Mouse (Mus musculus): ENCODE measurements around the gene Nfkb1. TPM values are rescaled to one million over a fixed set of nuclear protein-coding genes. Genes with fewer than 3 reads are reported as not detected.

Nfkb1 gene
- total RNA-seq, 2 experiments from 2014 or later = 20.2 to 20.5 TPM

DNA sequence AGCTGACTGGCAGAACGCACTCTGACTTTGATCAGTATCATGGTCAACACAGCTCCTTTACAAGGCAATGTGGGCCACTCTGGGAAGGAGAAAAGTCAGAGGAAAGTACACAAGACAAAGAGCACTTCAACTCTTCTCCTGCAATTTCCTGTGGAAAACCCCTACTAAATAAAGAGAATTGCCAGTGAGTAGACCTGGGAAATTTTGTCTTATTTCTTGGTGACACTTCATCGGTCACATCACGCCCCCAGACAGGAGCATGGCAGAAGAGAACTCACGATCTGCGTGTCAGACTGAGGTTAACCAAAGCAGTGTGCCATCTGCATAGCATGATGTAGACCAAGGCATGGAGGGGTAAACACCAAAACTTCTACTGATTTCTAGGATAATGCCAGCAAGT, 51.1 kb downstream of the Nfkb1 start:
- intact Hi-C loops (cut with DNase I; ENCODE audit: low total_unique reads) = no loop called here
- DNase-seq = no peak

DNA sequence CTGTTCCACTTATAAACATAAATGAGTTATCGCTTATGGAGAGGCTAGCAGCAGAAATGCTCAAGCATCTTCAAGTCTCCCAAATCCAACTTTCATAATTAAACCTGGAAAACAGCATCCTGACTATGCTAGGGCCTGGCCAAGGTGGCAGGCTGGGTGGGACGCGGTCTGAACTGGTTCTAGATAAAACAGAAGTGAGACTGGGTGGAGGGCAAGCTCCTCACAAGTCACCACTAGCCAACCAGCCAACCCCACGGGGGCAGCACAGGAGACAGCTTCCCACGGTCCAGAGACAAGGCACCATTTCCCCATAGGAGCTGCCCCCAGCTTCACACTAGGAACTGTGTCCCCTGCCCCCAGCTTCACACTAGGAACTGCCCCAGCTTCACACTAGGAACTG, 53.8 kb downstream of the Nfkb1 start:
- intact Hi-C loops (cut with DNase I; ENCODE audit: low total_unique reads) = loop anchor here (10.0 kb wide), 1 partner anchor 77 kb away; no protein-coding TSS in a partner anchor
- no peak for DNase-seq

DNA sequence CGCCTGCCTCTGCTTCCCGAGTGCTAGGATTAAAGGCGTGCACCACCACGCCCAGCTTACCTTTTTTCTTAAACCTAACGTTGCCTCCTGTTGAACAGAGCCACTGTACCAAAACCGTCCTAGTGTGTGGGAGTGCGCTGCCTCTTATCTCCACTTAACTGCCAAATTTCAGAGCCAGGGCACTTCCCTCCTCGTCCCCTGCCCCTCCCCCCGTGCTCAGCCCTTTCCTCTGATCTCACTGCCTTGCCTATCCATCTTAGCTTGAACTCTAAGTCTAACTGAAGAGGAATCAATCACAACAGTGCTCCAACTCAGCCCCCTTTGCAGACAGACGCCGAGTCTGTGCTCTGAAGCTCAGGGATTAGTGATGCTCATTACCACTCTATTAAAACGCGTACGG, 54.9 kb downstream of the Nfkb1 start:
- no peak for DNase-seq
- intact Hi-C loops (cut with DNase I; ENCODE audit: low total_unique reads) = loop anchor here (10.0 kb wide), 1 partner anchor 78 kb away; no protein-coding TSS in a partner anchor

DNA sequence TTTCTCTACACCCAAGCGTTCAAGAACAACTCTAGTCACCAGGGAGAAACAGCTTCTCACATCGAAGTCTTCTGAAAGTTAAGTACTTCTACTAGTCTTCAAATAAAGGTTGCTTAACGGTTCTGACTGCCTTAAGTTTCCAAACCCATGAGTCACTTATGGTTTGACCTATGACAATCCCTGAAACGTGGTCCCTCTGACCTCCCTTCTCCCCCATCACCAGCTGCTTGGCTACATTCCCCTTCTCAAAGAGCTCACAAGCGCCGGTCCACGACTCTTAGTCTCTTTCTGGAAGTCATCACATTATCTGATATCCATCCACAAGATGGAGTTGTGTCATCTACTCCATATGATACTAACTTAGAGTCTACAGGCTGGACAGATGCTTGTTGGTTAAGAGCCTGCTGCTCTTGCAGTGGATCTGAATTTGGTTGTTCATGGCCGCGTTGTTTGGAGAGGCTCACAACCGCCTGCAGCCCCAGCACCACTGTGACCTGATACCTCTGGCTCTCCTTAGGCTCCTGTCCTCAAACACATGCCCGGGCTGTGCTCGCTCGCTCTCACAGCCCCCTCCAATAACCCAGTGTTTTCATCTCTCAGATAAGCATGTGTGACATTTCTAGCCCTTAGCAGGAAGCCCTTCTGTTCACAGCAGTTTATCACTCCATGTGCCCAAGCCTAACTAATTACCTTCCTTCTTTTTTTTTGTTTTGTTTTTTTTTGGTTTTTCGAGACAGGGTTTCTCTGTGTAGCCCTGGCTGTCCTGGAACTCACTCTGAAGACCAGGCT, 55.5 kb downstream of the Nfkb1 start:
- DNase-seq = no peak
- intact Hi-C loops (cut with DNase I; ENCODE audit: low total_unique reads) = loop anchor here (10.0 kb wide), 1 partner anchor 79 kb away; no protein-coding TSS in a partner anchor

DNA sequence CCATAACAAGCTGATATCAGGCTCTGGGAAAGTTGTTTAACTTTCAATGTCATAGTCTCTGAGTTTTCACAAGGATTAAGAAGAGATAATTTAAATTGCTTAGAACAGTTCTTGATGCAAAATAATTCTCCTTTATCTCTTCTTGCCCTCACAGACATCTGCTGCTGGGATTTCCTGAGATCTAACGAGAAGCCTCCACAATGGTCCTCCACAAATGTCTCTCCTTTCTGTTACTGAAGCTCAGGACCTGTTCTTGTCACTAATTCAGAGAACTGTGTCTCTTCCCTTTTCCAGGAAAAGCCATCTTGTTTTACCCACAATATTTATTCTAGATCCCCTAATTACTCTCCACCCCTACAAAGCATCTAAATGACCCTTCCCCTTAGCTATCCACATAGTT, 56.3 kb downstream of the Nfkb1 start:
- intact Hi-C loops (cut with DNase I; ENCODE audit: low total_unique reads) = loop anchor here (10.0 kb wide), 1 partner anchor 80 kb away; no protein-coding TSS in a partner anchor
- DNase-seq = no peak

DNA sequence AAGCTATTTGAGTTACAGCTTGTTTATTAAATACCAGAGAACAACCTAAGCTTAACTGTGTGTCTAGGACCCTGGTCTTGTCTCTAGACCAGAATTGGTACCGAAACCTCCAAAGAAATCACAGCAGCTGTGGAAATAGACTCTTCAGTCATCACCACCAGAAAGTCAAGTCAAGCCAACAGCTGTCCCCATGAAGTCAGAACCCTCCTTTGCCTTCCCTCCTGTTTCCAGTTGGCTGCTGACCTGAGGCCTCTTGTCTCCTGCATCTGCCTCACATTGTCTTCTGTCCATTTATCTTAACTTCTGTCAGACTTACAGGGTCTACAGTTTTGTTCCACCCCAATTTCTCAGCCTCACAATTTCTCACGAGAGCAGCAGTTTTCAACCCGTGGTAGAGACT, 57.1 kb downstream of the Nfkb1 start:
- DNase-seq = no peak
- intact Hi-C loops (cut with DNase I; ENCODE audit: low total_unique reads) = loop anchor here (10.0 kb wide), 1 partner anchor 81 kb away; no protein-coding TSS in a partner anchor

DNA sequence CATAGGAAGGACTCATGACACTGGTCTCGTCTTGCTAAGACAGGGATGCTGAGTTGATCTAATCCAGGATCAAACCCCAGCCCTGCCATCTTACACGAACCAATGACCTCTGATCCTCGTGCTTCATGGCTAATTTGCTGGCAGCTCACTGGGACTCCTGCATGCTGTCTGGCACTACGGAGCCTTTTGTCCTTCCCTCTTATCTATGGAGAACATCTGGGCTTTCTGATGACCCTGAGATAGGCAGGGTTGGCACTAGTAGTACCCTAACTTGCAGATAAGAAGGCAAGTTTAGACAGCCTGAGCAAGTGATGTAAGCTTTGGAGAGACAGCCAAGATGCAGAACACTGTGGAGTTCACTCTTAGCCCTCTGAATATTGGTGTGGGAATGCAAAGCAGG, 59.5 kb downstream of the Nfkb1 start:
- no peak for DNase-seq
- intact Hi-C loops (cut with DNase I; ENCODE audit: low total_unique reads) = loop anchor here (10.0 kb wide), 1 partner anchor 83 kb away; no protein-coding TSS in a partner anchor

DNA sequence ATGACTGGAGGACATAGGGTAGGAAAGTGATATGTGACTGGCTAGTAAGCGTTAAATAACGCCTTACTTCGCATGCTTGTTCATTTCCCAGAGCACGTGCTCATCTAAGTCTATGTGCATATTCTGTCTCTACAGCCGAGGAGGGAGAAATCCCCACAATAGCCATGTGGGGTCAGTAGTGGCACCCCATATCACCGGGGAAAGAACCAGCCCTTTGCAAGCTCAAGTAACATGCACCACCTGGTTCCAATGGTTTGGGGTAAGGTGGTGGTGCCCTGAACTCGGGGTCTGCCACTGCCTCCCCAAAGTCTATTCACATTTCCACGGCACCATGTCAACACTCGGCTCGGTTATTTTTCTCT, 60.3 kb downstream of the Nfkb1 start:
- intact Hi-C loops (cut with DNase I; ENCODE audit: low total_unique reads) = loop anchor here (10.0 kb wide), 1 partner anchor 84 kb away; no protein-coding TSS in a partner anchor

DNA sequence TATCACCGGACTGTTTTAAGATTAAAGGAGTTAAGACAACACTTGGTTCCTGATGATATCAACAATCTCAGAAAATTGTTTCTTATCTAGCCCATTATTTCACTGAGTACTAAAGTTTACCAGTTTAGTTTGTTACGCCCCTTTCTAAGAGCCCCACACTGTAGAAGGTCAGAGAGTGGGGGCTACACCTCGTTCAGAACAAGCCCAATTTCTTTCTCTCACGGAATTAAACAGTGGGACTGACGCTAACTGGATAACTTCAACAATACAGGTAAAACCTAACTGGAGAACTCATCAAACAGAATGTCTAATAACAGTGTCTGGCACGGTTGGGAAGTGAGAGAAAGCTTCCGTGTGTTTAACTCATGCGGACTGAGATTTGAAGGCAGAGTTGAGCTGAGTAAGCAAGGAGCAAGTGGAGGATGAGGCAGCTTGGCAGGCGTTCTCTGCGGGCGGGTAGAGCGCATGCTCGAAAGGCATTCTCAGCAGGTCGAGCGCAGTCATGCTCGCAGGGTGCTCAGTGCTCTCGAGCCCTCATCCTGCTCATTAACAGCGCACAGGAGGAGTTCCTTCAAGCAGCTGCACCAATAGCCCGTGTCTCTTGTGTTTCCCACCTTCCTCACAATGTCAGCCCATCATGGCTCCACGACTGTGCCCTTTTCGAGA, 60.8 kb downstream of the Nfkb1 start:
- intact Hi-C loops (cut with DNase I; ENCODE audit: low total_unique reads) = loop anchor here (10.0 kb wide), 1 partner anchor 84 kb away; no protein-coding TSS in a partner anchor
- no peak for DNase-seq

More for the DNA sequence above, 60.3 kb downstream of the Nfkb1 start:
- no peak for DNase-seq

DNA sequence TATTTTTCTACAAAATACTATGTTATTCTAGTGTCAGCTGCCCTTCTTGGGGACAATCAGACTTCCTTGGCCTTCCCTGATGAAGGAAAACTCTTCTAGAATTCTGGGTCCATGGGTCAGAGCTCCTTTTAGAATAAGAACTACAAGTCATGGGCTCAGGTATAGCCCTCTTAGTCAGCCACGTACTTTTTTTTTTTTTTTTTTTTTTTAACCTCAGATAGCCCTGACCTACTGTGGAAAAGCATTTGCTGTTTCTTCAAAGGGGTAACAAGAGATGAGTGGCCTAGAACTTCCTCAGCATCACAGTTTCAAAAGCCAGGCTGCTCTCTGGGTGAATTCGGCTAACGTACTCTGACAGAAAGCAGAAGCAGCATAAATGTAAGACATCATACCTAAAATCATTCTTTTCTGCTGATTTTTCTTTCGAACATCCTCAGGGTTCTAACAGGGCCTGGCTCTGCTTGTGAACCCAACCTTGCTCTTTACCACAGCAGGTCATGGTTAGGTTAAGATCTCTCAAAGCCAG, 61.5 kb downstream of the Nfkb1 start:
- no peak for DNase-seq
- intact Hi-C loops (cut with DNase I; ENCODE audit: low total_unique reads) = loop anchor here (10.0 kb wide), 1 partner anchor 85 kb away; no protein-coding TSS in a partner anchor

DNA sequence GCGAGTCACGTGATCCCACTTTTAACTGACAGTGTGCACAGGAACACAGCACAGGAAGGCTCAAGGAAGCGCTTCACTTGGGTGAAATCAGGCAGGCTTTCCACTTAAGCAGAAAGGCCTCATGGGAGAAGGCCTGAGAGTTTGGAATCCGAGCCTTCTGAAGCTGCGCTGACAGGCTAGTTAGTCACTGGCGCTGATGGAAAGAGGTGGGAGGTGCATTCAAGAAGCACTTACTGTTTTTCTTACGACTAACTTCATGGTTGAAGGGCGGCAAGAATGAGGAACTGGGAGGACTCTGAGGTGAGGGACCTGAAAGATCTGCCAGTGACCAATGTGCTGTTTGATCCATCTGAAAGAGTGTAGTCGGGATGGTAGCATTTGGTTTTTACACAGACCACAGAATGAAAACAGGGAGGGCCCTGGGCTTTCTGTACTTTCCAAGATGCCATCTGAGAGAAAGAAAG, 62.6 kb downstream of the Nfkb1 start:
- DNase-seq = no peak
- intact Hi-C loops (cut with DNase I; ENCODE audit: low total_unique reads) = no loop called here

DNA sequence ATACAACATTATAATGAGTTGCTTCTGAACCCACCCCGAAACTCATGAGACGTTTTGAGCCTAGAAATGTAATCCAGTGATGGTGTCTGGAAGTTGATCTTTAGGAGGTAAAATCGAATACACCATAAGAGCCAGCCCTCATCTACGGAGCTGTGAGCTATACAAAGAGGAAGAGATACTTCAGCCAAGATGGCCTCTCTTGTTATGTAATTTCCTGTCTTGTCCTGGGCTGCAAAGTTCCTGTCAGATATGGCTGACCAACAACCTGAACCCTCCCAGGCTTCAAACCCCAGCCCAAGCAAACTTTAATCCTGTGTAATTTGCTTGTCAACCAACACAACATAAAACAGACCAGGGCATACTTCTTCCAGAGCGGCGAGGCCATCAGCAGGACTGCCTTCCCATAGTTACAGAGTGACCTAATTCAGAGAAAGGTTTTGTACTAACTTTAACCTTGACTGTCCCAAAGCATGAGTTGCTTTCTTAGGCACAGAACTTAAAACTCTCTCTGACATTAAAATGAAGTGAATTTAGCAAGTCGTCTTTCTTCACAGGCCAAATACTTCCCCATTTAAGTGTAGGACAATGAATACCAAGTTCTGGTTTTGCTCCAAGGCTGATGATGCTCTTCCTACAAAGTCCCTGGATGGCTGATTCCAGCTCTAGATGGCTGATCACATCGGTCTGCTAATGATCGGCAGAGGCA, 63.2 kb downstream of the Nfkb1 start:
- no peak for DNase-seq
- intact Hi-C loops (cut with DNase I; ENCODE audit: low total_unique reads) = no loop called here

DNA sequence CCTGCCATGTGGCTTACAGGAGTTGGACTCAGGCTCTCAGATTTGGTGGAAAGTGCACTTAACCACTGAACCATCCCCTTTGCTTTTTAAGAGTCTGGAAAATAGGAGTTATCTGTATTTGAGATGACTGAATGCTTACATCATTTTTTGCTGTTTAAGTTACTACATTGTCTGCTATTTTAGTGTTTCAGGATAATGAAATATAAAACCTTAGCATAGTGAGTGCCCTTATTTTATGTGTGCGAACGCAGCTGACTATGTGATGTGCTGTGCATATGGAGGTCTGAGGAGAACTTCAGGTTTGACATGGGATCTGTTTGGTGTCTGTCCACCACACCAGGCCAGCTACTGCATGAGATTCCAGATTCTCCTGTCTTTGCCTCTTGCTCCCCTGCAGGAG, 66.1 kb downstream of the Nfkb1 start:
- no peak for DNase-seq
- intact Hi-C loops (cut with DNase I; ENCODE audit: low total_unique reads) = no loop called here

DNA sequence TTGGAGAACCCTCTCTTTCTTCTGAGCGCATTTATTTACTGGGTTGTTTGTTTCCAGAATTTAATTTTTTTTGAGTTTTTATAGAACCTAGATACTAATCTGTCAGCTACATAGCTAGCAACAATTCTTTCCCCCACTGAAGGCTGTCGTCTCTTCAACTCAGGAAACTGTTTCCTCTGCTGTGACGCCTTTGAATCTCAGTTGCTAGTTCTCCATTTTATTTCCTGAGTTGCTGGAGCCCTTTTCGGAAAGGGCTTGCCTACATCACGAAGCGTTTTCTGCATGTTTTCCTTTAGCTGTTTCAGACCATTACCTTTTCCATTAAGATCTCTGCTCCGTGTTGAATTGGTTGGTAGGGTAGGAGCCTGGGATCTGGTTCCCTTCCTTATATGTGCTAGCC, 74.6 kb downstream of the Nfkb1 start:
- intact Hi-C loops (cut with DNase I; ENCODE audit: low total_unique reads) = no loop called here
- no peak for DNase-seq

DNA sequence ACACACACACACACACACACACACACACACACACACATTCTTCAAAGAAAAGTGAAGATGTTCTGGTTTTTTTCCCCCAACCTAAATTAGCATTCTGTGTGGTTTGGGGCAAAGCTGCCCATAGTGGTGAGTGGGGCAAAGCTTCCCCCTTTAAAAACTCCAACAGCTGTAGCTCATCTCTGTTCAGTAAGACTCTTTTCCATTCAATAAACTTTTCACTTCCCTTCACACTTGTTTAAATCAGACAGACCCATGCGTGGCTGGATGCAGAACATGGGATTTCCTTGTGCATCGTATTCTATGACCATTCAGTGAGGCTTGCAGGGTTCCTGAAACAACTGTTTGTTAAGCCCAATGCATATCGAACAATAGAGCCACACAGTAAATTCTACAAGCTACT, 77.0 kb downstream of the Nfkb1 start:
- intact Hi-C loops (cut with DNase I; ENCODE audit: low total_unique reads) = no loop called here
- DNase-seq = no peak

DNA sequence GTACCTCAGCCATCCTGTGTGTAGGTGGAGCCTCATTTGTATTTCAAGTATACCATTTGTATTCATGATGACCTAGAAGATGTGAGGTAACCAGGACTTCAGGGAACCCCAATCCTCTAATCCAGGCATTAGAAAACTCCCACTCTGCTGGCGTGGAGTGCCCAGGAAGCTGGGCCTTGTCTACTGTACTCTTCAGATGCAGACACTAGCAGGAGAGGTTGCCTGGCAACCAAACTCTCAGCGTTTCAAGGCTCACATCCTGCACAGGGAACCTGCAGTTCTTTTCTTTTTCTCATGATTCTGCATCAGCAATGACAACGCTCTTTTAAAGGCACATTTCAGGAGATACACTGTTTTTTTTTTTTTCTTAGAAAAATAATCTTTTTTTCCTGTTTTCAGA, 81.1 kb downstream of the Nfkb1 start:
- no peak for DNase-seq

DNA sequence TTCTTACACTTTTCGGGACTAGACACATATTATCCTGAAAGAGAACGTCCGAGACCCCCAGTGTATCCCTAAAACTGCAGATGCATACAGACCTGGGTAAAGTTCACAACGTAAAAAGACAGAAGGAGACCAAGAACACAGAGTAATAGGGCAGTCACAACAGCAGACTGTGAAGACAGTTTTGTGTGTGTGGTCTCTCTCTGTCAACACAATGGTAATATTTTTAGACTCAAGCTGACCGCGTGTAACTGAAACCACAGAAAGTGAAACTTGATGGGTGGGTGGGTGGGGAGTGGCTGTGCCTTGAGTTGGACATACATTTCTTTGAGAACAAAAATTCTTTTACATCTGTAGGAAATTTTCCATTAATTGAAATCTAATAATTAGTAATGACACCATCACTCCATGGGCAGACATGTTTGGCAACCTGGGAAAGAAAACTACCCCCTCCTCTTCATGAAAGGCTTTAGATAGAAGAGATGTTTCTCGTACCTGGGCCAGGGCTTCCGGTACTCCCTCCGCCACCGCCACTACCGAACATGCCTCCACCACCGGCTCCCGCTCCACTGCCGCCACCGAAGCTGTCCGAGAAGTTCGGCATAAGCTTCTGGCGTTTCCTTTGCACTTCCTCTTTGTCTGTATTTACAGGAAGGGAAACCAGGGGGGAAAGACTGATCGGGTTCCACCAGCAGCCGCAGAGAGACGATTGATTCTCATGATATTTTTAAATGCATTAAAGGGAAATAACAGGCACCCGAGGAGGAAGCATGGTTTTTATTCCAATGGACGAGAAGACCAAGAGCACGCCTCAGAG, 83.5 kb downstream of the Nfkb1 start:
- DNase-seq = no peak
- intact Hi-C loops (cut with DNase I; ENCODE audit: low total_unique reads) = no loop called here

More for the DNA sequence above, 81.1 kb downstream of the Nfkb1 start:
- intact Hi-C loops (cut with DNase I; ENCODE audit: low total_unique reads) = no loop called here

DNA sequence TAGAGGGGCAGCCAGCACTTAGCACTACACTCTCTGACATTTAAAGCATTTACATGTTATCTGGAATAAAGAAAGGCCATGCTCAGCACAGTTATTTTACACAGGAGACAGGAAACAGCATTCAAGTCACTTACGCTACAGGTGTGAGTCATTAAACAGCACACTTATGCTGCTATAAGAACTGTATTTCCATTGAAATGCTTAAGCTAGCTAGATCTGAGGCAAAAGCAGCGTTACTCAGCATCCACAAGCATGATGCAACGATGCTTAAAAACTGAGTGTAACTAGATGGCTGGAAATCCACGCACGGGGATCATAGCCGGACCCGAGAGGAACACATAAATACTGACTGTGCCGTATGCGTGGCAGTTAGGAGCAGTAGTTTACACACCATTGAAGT, 84.3 kb downstream of the Nfkb1 start:
- no peak for DNase-seq
- intact Hi-C loops (cut with DNase I; ENCODE audit: low total_unique reads) = no loop called here

DNA sequence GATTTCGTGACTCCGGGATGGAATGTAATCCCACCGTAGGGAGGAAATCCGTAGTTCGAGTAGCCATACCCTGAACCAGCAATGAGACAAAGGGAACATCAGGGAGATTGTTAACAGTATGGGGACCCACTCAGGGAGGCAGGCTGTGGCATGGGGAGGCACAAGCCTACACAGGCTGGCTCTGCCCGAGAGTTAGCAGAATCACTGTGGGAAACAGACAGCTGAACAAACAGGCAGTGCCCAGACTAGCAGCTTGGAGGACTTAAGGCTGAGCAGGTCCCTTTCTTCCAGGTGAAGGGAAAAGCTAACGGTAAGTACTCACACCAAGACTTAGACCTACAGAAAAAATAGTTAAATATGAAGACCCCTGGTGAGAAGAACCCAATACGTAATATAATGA, 84.8 kb downstream of the Nfkb1 start:
- intact Hi-C loops (cut with DNase I; ENCODE audit: low total_unique reads) = no loop called here
- DNase-seq = no peak

Measured in gastrocnemius, postnatal 14 days (tissue).